Mouse (Mus musculus) liver, adult (tissue): ENCODE data around the gene Atp2a3.

ENCODE experiments used
- GATA4 ChIP-seq: IDR thresholded peaks from 2 replicates; pipeline ENCODE4 v1.6.1; 2014; ENCODE audit warnings: mild to moderate bottlenecking, low read length; ENCODE audit not compliant: insufficient replicate concordance

Atp2a3 gene

DNA sequence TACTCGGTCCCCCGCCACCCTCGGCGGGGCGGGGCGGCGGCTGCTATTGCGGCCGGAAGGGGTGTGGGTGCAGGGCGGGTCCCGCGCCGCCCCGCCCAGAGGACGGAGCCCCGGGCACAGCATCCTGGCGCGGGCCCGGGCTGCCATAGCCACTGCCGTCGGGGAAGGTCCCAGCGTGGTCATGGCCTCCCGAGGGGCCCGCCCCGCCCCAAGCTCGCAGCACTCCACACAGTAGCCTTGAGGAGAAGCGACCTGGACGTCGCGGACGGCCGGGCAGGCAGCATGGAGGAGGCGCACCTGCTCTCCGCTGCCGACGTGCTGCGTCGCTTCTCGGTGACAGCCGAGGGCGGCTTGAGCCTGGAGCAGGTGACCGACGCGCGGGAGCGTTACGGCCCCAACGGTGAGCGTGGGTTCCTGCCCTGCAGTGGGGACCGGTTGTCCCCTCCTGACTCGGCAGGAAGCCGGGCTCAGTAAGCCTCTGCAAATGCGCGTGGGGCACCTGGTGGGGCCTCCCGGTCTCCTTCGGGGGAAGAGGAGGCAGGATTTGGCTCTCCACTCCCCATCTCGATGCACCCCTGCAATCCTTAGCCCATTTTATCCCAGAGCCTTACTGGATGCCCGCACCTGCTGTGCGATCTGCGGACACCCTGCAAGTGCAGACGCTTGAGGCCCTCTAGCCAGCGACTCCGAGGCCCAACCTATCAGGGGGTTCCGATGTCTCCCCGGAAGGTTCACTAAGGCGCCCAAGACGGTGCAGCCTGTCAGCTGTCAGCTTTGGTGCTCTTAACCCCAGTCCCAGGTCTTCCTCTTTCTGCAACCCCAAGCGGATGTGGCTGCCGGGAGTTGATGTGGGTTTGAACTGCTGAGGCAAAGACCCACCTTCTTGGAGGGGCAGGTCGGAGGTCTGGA is at the start of gene Atp2a3:
Atp2a3 (plus strand) TSS at position 98 of the 909 bp plus-strand sequence.
- TF ChIP-seq GATA4, result no peak

DNA sequence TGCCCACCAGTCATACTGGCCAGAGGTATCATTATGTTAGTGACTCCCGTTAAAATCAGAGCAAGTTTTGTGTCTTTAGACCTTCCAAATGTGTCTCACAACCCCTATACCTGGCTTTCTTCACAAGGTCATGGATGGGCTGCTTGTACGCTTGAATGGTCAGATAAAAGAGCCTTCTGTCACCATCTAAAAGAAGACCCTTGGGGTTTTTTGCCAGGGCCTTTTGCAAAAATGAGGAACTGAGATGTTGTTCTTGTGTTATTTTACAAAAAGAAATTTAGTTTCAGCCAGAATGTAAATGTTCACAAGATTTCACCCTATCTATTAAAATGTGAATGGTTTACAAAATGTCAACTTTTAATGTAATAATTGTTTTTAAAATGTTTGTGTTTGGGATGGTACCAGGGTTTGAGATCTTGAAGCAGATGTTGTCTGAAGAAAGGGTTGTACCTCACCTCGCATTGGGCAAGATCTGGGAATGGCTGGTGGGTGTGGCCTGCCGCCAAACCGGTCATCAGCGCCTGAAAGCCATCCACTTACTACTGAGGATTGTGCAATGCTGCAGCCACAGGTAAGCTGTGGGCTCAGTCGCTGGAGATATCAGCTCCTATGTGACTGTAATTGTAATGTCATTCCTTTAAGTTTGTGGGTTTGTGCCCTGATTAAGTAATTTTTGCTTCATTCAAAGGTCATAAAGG is 43.5 kb upstream of the Atp2a3 start:
- no peak for TF ChIP-seq GATA4

DNA sequence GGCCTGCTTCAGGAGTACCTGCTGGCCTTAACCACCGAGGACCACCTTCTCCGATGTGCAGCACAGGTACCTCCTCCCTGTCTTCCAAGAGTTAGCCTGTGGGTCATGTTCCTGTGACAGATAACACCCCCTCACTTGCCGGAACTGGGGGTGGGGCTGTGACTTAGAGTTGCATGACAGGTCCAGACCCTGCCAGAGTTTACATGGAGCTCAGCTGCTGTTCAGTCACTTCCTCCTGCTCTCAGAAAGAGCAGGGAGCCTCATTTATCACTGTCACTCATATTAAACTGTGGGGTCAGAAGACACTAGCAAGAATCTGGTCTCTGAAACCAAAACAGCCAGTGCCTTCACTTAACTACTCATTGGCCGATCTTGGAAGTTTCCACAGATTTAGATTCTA is 37.9 kb upstream of the Atp2a3 start:
- TF ChIP-seq GATA4, result no peak

DNA sequence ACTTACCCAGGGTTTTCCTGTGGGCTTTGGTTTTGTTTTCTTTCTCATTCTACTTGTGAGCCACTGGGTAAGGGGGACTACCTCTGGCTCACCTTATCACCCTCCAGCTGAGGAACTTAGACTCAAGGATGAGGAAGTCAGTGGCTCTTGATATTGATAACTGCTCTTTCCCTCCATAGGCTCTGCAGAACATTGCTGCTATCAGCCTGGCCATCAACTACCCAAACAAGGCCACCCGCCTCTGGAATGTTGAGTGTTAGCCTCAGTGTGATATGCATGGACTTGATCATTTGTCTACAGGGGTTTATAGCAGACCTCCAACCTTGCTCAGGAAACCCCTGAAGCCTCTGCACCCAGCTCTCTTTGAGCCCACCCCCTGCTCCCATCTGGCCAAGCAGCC is 36.5 kb upstream of the Atp2a3 start:
- no peak for TF ChIP-seq GATA4

DNA sequence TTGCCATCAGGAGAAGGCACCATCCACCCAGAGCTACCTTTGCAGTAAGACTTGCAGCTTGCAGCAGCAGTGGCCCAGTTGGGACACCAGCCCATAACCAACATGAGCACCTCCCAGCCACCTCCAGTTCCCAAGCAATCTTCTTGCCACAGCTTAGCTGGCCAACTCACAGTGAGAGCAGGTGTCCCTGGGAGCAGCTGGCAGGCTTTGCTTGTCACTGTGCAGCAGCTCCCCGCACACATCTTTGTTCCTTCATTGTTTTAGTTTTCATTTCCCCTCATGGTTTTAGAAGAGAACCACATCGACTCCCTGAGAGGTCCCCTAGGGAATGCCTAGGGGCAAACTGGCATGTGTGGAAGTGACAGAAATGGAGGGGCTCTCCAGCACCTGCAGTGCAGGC is 35.9 kb upstream of the Atp2a3 start:
- no peak for TF ChIP-seq GATA4

DNA sequence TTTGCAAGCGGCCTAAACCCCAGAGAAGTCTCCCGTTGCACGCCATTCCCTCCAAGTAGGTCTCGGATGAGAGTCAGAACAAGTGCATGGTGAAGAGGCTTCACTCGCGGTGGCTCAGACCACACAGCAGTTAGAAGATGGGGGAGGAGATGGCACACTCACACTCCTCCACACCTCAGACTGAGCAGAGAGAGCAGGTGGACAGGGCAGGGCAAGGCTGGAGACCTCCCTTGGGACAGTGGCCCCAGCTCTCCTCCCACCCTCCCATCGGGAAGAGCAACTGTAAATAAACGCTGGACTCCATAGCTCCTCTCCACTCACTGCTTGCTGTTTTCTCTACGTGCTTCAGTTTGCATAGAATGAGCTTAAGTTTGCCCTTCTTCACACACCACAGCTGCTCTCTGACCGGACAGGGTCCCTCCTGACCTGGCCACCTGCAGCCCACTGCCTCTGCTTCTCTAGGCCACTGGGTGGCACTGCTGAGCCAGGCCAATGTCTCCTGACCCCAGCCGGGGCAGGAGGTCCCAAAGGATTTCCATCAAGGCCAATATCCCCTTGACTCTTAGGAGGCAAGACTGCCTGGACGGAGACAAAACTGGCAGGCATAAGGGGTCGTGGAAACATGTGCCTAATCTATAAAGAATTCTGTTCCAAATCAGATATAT is 34.6 kb upstream of the Atp2a3 start:
- no peak for TF ChIP-seq GATA4

DNA sequence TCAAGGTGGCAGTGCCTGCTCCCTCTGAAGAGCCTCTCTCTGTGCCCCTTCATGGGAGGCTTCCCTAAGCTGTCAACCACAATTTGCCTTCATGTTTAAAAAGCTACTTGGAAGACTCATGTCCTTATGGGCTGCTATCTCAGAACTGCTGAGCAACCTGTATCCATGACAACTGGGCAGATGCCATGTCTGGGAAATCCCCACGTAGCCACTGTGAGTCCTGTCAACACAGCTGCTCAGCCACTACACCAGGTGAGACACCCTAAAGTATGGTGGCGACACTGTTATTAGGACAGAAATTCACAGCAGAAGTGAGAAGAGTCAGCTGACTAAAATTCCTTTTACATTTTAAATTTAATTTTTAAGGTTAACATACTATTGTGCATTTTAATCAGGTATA is 32.5 kb upstream of the Atp2a3 start:
- TF ChIP-seq GATA4, result no peak

DNA sequence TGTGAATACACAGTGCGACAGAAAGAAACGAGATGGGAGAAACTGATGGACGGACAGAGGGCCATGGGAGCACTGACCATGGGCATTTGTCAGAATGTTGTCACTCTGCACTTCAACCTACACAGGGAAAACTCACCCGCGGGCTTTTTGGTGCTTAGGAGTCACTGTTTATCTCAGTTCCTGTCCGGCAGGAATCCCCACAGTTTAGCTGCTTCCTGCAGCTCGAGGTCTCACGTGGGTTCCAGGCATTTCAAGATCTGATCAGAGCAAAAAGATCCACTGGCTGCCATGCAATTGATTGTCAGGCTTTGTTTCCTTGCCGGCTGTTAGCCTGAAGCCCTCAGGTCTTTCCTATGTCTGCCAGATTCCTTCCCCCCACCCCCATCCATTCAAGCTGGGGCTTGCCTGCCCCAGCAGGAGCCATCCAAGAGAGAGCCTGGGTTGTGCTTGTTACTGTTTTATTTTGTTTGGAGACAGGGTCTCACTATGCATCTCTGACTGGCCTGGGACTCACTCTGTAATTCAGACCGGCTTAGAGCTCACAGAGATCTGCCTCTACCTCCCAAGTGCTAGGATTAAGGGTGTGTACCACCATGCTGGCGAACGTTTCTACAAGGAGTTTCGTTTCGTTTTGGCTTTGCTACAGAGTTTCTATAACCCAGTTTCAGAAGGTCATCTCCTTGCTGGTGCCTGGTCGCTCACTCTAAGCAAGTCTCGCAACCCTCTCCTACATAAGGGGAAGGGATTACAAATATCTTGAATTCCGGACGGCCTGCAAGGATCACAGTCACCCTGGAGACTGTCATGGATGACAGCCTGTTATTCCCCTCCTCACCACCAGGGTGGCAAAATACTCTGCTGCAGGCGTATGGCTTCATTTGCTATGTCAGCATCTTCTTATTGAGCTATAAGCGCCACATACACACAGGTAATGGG is 20.5 kb upstream of the Atp2a3 start:
- no peak for TF ChIP-seq GATA4

DNA sequence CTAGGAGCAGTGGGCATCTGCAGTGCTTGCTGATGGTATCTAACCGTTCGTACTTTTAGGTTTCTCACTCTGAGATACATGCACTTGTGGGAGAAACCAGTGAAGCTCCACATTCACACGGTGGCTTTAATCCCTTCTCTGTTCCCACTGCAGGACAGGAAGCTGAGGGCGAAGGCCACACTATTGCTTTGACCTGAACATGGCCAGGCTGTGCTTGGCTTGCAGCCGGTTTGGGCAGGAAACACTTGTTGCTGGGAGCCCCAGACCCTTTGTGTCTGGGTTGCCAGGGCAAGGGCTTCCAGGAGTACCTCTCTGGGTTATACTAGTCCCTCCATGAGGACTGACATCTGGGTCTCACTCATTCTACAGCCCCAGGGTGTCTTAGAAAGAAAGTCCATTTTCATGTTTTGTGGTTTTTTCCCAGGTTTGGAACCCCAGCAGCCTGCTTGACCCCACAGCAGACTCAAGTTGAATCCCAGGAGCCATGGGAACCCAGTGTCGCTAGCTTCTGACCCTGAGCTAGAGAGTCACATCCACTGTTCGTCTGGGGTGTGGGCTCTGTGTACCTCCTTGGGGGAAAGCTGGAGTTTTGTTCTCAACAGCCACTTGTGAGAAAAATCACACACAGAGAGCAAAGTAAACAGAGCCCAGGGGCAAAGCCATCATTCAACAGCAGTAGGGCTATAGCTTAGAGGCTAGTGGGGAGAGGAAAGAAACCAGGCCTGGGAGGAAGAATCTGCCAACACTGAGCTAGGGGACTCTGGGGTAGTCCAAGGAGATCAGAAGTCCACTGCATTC is 15.8 kb upstream of the Atp2a3 start:
- TF ChIP-seq GATA4, result peak; percentile 16; the same call in 1 of the 2 replicates

DNA sequence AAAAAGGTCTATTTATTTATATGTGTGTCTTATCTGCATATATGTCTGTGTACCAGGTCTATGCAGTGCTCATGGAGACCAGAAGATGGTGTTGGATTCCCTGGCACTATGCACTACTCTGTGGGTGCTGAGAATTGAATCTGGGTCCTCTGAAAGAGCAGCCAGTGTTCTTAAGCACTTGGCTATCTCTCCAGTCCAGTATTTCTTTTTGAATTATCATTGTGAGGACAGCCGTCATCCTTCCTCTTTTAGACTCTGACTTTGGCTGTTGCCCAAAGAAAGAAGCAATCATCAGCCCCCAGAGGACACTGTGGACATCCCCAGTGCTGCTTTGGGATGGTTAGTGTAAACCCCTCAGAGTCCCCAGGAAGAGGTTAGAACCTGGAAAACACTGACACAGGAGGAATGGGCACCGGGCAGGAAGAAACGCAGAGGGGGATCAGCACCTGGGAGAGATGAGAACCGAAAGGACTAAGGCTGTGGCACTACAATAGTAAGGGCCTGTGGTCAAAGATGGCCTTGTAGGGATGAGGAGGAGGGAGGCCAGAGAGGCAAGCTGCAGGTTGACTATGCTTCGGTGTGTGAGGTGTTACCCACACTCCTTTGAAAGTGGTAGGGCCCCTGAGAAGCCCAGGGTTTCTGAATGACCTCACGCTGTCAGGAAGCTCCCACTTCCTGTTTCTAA is 15.0 kb upstream of the Atp2a3 start:
- TF ChIP-seq GATA4, result no peak; the same call in 1 of the 2 replicates

DNA sequence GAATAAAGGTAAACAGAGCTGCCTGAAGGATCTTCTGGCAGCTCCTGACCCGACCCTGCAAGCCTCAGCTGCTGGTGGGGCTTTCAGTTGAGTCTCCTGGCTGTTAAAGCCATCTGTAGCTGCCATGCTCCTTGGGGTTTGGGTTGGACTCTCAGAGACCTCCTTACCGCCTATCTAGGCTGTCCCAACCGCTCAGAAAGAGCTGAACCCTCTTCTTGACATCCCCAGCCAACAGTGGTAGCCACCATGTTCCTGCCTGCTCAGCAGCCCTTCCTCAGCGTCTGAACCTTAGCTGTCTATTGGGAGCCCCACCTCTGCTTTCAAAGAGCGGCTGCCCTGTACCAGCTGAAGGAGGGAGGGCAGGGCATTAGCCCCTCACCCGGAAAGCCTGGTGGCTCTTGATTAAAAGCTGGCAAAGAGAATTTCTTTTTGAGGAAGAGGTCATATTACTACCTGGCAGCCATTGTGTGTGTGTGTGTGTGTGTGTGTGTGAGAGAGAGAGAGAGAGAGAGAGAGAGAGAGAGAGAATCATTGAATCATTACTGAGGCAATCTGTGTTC is 14.3 kb upstream of the Atp2a3 start:
- TF ChIP-seq GATA4, result no peak

DNA sequence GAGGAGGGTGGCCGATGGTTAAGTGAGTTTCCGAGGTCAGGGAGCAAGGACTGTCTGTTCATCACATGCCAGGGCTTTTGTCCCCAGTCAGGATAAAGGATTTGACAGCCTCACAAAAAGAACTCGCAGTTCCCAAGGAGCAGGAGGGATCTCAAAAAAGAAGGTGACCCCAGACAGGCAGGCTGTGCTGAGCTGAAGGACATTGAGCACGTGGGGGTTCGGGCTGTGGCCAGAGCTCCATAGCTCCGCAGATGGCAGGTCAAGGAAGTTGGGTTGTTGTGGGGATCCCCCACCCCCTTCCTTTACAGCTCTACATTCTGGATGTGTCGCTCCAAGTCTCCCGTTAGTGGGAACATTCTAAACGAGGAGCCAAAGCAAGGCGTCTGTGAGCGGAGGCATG is 13.1 kb upstream of the Atp2a3 start:
- TF ChIP-seq GATA4, result no peak

DNA sequence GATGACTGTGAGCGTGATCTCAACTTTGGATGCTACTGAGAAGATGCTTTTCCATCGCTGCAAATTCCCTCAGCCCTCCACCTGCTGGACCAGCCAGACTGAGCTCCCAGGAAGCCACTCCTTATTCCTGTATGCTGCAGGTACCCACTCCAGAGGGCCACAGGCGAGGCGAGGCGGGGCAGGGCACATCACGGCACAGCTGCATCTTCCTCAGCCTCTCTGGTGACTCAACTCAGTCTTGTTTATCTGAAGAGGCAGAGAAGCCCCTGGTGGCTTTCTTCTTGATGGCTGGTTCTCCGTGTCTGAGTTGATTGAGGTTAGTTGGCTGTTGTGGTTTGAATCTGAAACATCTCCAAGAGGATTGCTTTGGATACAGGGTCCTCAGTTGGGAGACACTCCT is 12.7 kb upstream of the Atp2a3 start:
- TF ChIP-seq GATA4, result no peak
